8 mouse cellular contexts compared by ENCODE assay signal in genomic region chrX:11735516-11736170, GRCm38 (mm10).
DNase-seq lines count a peak whose midpoint lies in the region; ATAC-seq lines count a peak whose summit lies in the region.

No protein-coding gene starts in this region.

- peak; percentile 11 for DNase-seq in embryo, embryonic 11 days
- no peak for DNase-seq in embryo, embryonic 9.5 days (ENCODE audit: extremely low spot score)
- peak; percentile 78 for DNase-seq in gastrocnemius, postnatal 14 days
- DNase-seq in right cerebral cortex, postnatal 4 days, result peak; percentile 48
- no peak for DNase-seq in c-Kit-positive CD71-positive TER-119-positive erythroid progenitor cells, embryonic 14.5 days (ENCODE audit: low spot score)

- ATAC-seq in cerebellum, adult (ENCODE audit: insufficient number of reproducible peaks, low FRiP score, low TSS enrichment), result peak; percentile 70; the same call in 1 of the 2 replicates
- ATAC-seq in intestine, embryonic 16.5 days, result peak; percentile 87
- peak; percentile 26; the same call in 1 of the 2 replicates for ATAC-seq in limb, embryonic 15.5 days (ENCODE audit: insufficient number of reproducible peaks, low FRiP score, low TSS enrichment, low read depth)

- H3K4me2 ChIP-seq in intestine, embryonic 16.5 days (ENCODE audit: low read depth, low read length), result no peak overlapping the region
- no peak overlapping the region for H3K4me2 ChIP-seq in limb, embryonic 15.5 days

- no peak overlapping the region for H3K4me3 ChIP-seq in intestine, embryonic 16.5 days (ENCODE audit: low read length)
- H3K4me3 ChIP-seq in limb, embryonic 15.5 days, result no peak overlapping the region

- peaks cover 3% of the 10 kb centered on the region; the same call in 1 of the 2 replicates for H3K27me3 ChIP-seq in intestine, embryonic 16.5 days (replicated peaks; ENCODE audit: control insufficient read depth, insufficient read depth, low read length)
- peaks cover 35% of the 10 kb centered on the region for H3K27me3 ChIP-seq in limb, embryonic 15.5 days

- intact Hi-C loops in gastrocnemius, postnatal 14 days (cut with DNase I; ENCODE audit: low total_unique reads), result no loop called here

- H3K9ac ChIP-seq in intestine, embryonic 16.5 days (ENCODE audit: low read depth, low read length), result 0 out of 2 replicates have a peak overlapping the region, but pooled peaks have one; percentile 29
- no peak overlapping the region for H3K9ac ChIP-seq in limb, embryonic 15.5 days

- H3K4me1 ChIP-seq in intestine, embryonic 16.5 days (ENCODE audit: control insufficient read depth, insufficient read depth, low read length), result peaks cover 5% of the 10 kb centered on the region; the same call in 1 of the 2 replicates
- peaks cover 34% of the 10 kb centered on the region for H3K4me1 ChIP-seq in limb, embryonic 15.5 days

- no peaks in the 10 kb centered on the region for H3K9me3 ChIP-seq in intestine, embryonic 16.5 days (ENCODE audit: control insufficient read depth, low read length)
- H3K9me3 ChIP-seq in limb, embryonic 15.5 days, result no peaks in the 10 kb centered on the region

- peak overlapping the region; percentile 51 for H3K27ac ChIP-seq in intestine, embryonic 16.5 days (ENCODE audit: low read length)
- peak overlapping the region; percentile 63 for H3K27ac ChIP-seq in limb, embryonic 15.5 days

- WGBS in intestine, embryonic 16.5 days, result 29% methylated on average over 17 of the region's 17 CpGs
- WGBS in limb, embryonic 15.5 days, result 21% methylated on average over 17 of the region's 17 CpGs

- H3K36me3 ChIP-seq in intestine, embryonic 16.5 days (ENCODE audit: control insufficient read depth, insufficient read depth, low read length), result no peaks in the 10 kb centered on the region
- no peaks in the 10 kb centered on the region for H3K36me3 ChIP-seq in limb, embryonic 15.5 days

Comparison
In these comparisons a context has a peak if more than half of its experiments do, and no peak if none do; other contexts are left out.
1. DNase-seq: peak in embryo, embryonic 11 days (single experiment), gastrocnemius, postnatal 14 days (single experiment) and right cerebral cortex, postnatal 4 days (single experiment); none in embryo, embryonic 9.5 days (single experiment) and c-Kit-positive CD71-positive TER-119-positive erythroid progenitor cells, embryonic 14.5 days (single experiment).
2. ATAC-seq: peak in every context shown above with its lines; median percentile 87 in intestine, embryonic 16.5 days; 70 in cerebellum, adult; 26 in limb, embryonic 15.5 days.